Mouse (Mus musculus): ENCODE results near the gene Pvr. TPM values are rescaled to one million over a fixed set of nuclear protein-coding genes. Genes with fewer than 3 reads are reported as not detected.

The Pvr gene
- 16.5 TPM for polyA plus RNA-seq (2012; fragmentation: generic; extraction: Trizol)
- long read RNA-seq, experiment 1, partial matches to known transcripts: 0 of 6 reads
- long read RNA-seq, experiment 1, other reads (novel, unspliced or antisense): 2 of 6 reads
- long read RNA-seq, experiment 2, transcript Pvr-201 (8 exons, 2,905 nt): major isoform, 38 of 49 reads
- long read RNA-seq, experiment 2, partial matches to known transcripts: 0 of 49 reads
- long read RNA-seq, experiment 2, other reads (novel, unspliced or antisense): 10 of 49 reads

DNA sequence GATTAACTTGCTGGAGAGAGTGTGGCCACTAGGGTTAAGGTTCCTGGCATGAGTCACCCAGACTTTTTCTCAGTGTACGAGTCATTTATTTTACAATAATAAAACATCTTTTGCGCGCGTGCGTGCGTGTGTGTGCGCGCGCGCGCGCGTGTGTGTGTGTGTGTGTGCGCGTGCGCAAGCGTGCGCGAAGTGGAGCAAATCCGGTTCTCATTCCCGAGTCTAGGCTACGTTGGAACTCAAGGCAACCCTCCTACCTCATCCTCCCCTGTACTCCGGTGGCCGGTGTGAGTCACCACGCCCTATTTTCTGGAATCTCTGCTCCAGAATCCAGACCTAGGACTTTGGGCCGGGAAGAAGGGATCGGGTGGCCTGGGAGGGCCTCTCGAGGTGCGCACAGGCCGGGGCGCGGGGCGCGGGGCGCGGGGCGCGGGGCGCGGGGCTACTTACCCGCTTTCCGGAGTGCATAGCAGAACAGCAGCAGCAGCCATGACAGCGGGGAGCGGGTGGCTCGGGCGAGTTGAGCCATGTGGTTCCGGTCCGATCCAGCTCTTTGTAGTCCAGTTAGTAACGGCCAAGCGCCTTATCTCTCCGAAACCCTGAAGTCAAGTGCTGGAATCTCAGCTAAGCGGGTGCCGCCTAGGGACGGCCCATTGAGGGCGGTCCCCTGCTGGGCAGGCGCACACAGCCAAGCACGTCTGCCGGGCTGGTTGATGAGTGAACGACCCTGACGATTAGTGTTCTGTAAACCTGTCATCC, at the start of gene Pvr:
Gene Pvr, minus strand, starts transcription at position 655 of the 756 bp plus-strand sequence.
- Histone ChIP-seq H3K79me3 (ENCODE audit: low read depth) (peaks cover 28% of the 10 kb centered on the region), H3K79me2 (ENCODE audit: control insufficient read depth, insufficient read depth) (peaks cover 50% of the 10 kb centered on the region), H3K4me3 (ENCODE audit: insufficient read depth, poor library complexity, severe bottlenecking) (peak within 1 kb of the TSS; percentile 46), H3K27me3 (ENCODE audit: control insufficient read depth, insufficient read depth, insufficient read length) (no peaks in the 10 kb centered on the region), H3K36me3 (ENCODE audit: control insufficient read depth, insufficient read depth) (peaks cover 33% of the 10 kb centered on the region), H3ac (ENCODE audit: control insufficient read depth, insufficient read length, low read depth) (peak within 1 kb of the TSS; percentile 63)
- TF ChIP-seq FOSL1 (IDR thresholded peaks at IDR 0.05; ENCODE audit: insufficient read depth, low read length, poor library complexity, severe bottlenecking): peak; percentile 1
- TF ChIP-seq MYOD1 (IDR thresholded peaks at IDR 0.05; ENCODE audit: control insufficient read depth, insufficient read length, low read depth): no peak
- no peak for TF ChIP-seq CEBPB (IDR thresholded peaks at IDR 0.05; ENCODE audit: low read depth)

DNA sequence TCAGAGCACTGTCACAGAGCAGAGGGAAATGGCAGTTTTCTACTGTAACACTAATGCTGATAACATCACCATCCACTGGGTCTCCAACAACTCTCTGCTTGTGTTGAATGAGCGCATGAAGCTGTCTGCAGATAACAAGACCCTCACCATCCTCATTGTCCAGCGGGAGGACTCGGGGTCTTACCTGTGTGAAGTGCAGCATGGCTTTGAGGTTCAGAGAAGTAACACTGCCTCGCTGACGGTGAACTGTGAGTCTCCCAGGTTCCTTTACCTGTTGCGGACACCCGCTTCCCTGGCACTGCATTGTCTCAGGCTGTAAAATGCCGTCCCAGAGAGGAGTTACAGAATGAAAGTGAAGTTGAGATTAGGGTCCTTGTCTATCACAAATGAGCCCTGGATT, 49.2 kb upstream of the Pvr start:
- no peak for TF ChIP-seq MAX (IDR thresholded peaks at IDR 0.05)
- TF ChIP-seq MYOD1 (IDR thresholded peaks at IDR 0.05; ENCODE audit: control insufficient read depth, insufficient read length, low read depth): no peak
- no peak for TF ChIP-seq CEBPB (IDR thresholded peaks at IDR 0.05; ENCODE audit: low read depth)
- no peak for TF ChIP-seq FOSL1 (IDR thresholded peaks at IDR 0.05; ENCODE audit: insufficient read depth, low read length, poor library complexity, severe bottlenecking)
- no peak for TF ChIP-seq MYOG (IDR thresholded peaks at IDR 0.05; ENCODE audit: control insufficient read depth, extremely low read depth, insufficient read length)
- TF ChIP-seq CTCF (IDR thresholded peaks at IDR 0.05; ENCODE audit: control insufficient read depth, insufficient read depth, insufficient read length): no peak
- TF ChIP-seq USF1 (IDR thresholded peaks at IDR 0.05; ENCODE audit: low read depth): no peak
- Histone ChIP-seq H3K79me2 (ENCODE audit: control insufficient read depth, insufficient read depth) (no peaks in the 10 kb centered on the region), H3K27me3 (ENCODE audit: control insufficient read depth, insufficient read depth, insufficient read length) (peaks cover 2% of the 10 kb centered on the region), H3K79me3 (ENCODE audit: low read depth) (no peaks in the 10 kb centered on the region), H3ac (ENCODE audit: control insufficient read depth, insufficient read length, low read depth) (no peak overlapping the region), H3K4me3 (ENCODE audit: insufficient read depth, poor library complexity, severe bottlenecking) (no peak overlapping the region), H3K36me3 (ENCODE audit: control insufficient read depth, insufficient read depth) (no peaks in the 10 kb centered on the region)

GRCm38 (mm10) chr7:19969541-19970090, 48.7 kb upstream of the Pvr start:
- Histone ChIP-seq H3K4me3 (ENCODE audit: insufficient read depth, poor library complexity, severe bottlenecking) (no peak overlapping the region), H3ac (ENCODE audit: control insufficient read depth, insufficient read length, low read depth) (no peak overlapping the region), H3K27me3 (ENCODE audit: control insufficient read depth, insufficient read depth, insufficient read length) (peaks cover 3% of the 10 kb centered on the region), H3K79me2 (ENCODE audit: control insufficient read depth, insufficient read depth) (no peaks in the 10 kb centered on the region), H3K36me3 (ENCODE audit: control insufficient read depth, insufficient read depth) (no peaks in the 10 kb centered on the region), H3K79me3 (ENCODE audit: low read depth) (no peaks in the 10 kb centered on the region)
- TF ChIP-seq FOSL1 (IDR thresholded peaks at IDR 0.05; ENCODE audit: insufficient read depth, low read length, poor library complexity, severe bottlenecking) (no peak), USF1 (IDR thresholded peaks at IDR 0.05; ENCODE audit: low read depth) (no peak), CEBPB (IDR thresholded peaks at IDR 0.05; ENCODE audit: low read depth) (no peak), CTCF (IDR thresholded peaks at IDR 0.05; ENCODE audit: control insufficient read depth, insufficient read depth, insufficient read length) (no peak), MYOD1 (IDR thresholded peaks at IDR 0.05; ENCODE audit: control insufficient read depth, insufficient read length, low read depth) (no peak), MYOG (IDR thresholded peaks at IDR 0.05; ENCODE audit: control insufficient read depth, extremely low read depth, insufficient read length) (no peak), MAX (IDR thresholded peaks at IDR 0.05) (no peak)

DNA sequence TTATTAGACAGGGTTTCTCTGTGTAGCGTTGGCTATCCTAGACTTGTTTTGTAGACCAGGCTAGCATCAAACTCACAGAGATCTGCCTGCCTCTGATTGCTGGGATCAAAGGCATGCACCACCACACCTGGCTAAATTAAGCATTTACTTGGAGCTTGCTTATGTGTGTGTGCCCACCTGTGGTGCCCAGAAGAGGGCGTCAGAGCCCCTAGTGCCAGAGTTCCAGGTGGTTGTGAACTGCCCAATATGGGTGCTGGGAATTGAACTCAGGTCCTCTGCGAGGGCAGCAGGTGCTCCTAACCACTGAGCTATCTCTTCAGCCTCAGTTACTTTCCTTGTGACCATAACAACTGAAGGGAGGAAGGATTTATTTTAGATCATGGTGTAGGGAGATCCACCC, 48.1 kb upstream of the Pvr start:
- H3K79me3 ChIP-seq (ENCODE audit: low read depth): no peaks in the 10 kb centered on the region
- H3ac ChIP-seq (ENCODE audit: control insufficient read depth, insufficient read length, low read depth): no peak overlapping the region
- TF ChIP-seq CEBPB (IDR thresholded peaks at IDR 0.05; ENCODE audit: low read depth) (no peak), MAX (IDR thresholded peaks at IDR 0.05) (no peak), FOSL1 (IDR thresholded peaks at IDR 0.05; ENCODE audit: insufficient read depth, low read length, poor library complexity, severe bottlenecking) (no peak), CTCF (IDR thresholded peaks at IDR 0.05; ENCODE audit: control insufficient read depth, insufficient read depth, insufficient read length) (no peak), MYOG (IDR thresholded peaks at IDR 0.05; ENCODE audit: control insufficient read depth, extremely low read depth, insufficient read length) (no peak), MYOD1 (IDR thresholded peaks at IDR 0.05; ENCODE audit: control insufficient read depth, insufficient read length, low read depth) (no peak), USF1 (IDR thresholded peaks at IDR 0.05; ENCODE audit: low read depth) (no peak)
- no peaks in the 10 kb centered on the region for H3K36me3 ChIP-seq (ENCODE audit: control insufficient read depth, insufficient read depth)
- no peaks in the 10 kb centered on the region for H3K79me2 ChIP-seq (ENCODE audit: control insufficient read depth, insufficient read depth)
- no peak overlapping the region for H3K4me3 ChIP-seq (ENCODE audit: insufficient read depth, poor library complexity, severe bottlenecking)
- peaks cover 3% of the 10 kb centered on the region for H3K27me3 ChIP-seq (ENCODE audit: control insufficient read depth, insufficient read depth, insufficient read length)

DNA sequence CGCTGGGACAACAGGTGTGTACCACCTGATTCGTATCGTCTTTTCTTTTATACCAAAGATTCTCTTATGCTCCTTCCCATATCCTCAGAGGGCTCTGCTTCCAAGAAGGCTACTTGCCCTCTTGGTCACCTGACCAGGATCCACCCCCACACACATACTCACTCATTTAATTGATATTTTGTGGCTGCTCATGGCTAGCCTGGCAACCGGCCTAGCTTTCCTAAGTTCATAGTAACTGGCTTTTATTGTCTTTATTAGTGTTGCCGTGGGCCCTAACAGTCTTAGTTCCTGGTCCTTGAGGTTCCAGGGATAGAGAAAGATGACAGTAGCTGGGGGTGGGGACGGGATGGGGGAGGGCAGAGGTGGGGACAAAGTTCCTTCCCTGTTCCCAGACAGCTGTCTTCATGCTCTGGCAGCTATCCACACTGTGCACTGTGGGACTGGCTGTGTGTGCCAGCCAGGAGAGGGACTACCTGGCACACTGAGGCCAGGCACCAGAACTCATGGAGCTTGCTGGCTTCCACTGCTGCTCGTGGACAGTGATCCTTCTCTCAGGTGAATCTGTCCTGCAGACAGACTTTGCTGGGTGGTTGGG, 44.1 kb upstream of the Pvr start, which contains the start of gene Ceacam20:
Gene Ceacam20, plus strand, starts transcription at position 428 of the 595 bp plus-strand sequence.
- H3K27me3 ChIP-seq (ENCODE audit: control insufficient read depth, insufficient read depth, insufficient read length): peaks cover 3% of the 10 kb centered on the region
- no peak for TF ChIP-seq CEBPB (IDR thresholded peaks at IDR 0.05; ENCODE audit: low read depth)
- no peak for TF ChIP-seq MYOD1 (IDR thresholded peaks at IDR 0.05; ENCODE audit: control insufficient read depth, insufficient read length, low read depth)
- TF ChIP-seq MYOG (IDR thresholded peaks at IDR 0.05; ENCODE audit: control insufficient read depth, extremely low read depth, insufficient read length): no peak
- no peak for TF ChIP-seq CTCF (IDR thresholded peaks at IDR 0.05; ENCODE audit: control insufficient read depth, insufficient read depth, insufficient read length)
- no peak for TF ChIP-seq MAX (IDR thresholded peaks at IDR 0.05)
- no peak for TF ChIP-seq FOSL1 (IDR thresholded peaks at IDR 0.05; ENCODE audit: insufficient read depth, low read length, poor library complexity, severe bottlenecking)
- TF ChIP-seq USF1 (IDR thresholded peaks at IDR 0.05; ENCODE audit: low read depth): no peak
- no peaks in the 10 kb centered on the region for H3K36me3 ChIP-seq (ENCODE audit: control insufficient read depth, insufficient read depth)
- H3K4me3 ChIP-seq (ENCODE audit: insufficient read depth, poor library complexity, severe bottlenecking): no peak within 1 kb of the TSS
- H3ac ChIP-seq (ENCODE audit: control insufficient read depth, insufficient read length, low read depth): no peak within 1 kb of the TSS
- no peaks in the 10 kb centered on the region for H3K79me2 ChIP-seq (ENCODE audit: control insufficient read depth, insufficient read depth)
- no peaks in the 10 kb centered on the region for H3K79me3 ChIP-seq (ENCODE audit: low read depth)
